Mouse (Mus musculus): ENCODE results near the gene Ttbk2.
A peak's percentile ranks its signal among the peaks of the same experiment; 100 is the strongest.

Gene Ttbk2

GRCm38 (mm10) chr2:120745496-120745895 is 104.9 kb downstream of the Ttbk2 start:
- DNase-seq (ENCODE audit: low spot score), result no peak

GRCm38 (mm10) chr2:120731877-120732530 is 118.4 kb downstream of the Ttbk2 start:
- DNase-seq (ENCODE audit: low spot score), result no peak

GRCm38 (mm10) chr2:120731167-120731862 is 119.1 kb downstream of the Ttbk2 start:
- DNase-seq (ENCODE audit: low spot score), result peak; percentile 96

- DNase-seq (ENCODE audit: low spot score), result no peak
Observed at GRCm38 (mm10) chr2:120730639-120731166, 119.7 kb downstream of the Ttbk2 start.

- DNase-seq (ENCODE audit: low spot score), result peak; percentile 20
Observed at GRCm38 (mm10) chr2:120729775-120730585, 120.4 kb downstream of the Ttbk2 start.

- no peak for DNase-seq (ENCODE audit: low spot score)
Observed at GRCm38 (mm10) chr2:120724176-120724575, 126.2 kb downstream of the Ttbk2 start.

GRCm38 (mm10) chr2:120723621-120724020 is 126.8 kb downstream of the Ttbk2 start:
- DNase-seq (ENCODE audit: low spot score), result no peak

- DNase-seq (ENCODE audit: low spot score), result no peak
Observed at GRCm38 (mm10) chr2:120722491-120722890, 127.9 kb downstream of the Ttbk2 start.

GRCm38 (mm10) chr2:120721911-120722310 is 128.5 kb downstream of the Ttbk2 start:
- DNase-seq (ENCODE audit: low spot score), result no peak

- no peak for DNase-seq (ENCODE audit: low spot score)
Observed at GRCm38 (mm10) chr2:120720821-120721220, 129.6 kb downstream of the Ttbk2 start.

- DNase-seq (ENCODE audit: low spot score), result no peak
Observed at GRCm38 (mm10) chr2:120718496-120718895, 131.9 kb downstream of the Ttbk2 start.

- no peak for DNase-seq (ENCODE audit: low spot score)
Observed at GRCm38 (mm10) chr2:120713441-120713840, 137.0 kb downstream of the Ttbk2 start.

GRCm38 (mm10) chr2:120710948-120711347 is 139.5 kb downstream of the Ttbk2 start:
- no peak for DNase-seq (ENCODE audit: low spot score)

- DNase-seq (ENCODE audit: low spot score), result no peak
Observed at GRCm38 (mm10) chr2:120710154-120710553, 140.2 kb downstream of the Ttbk2 start.

GRCm38 (mm10) chr2:120707041-120707440 is 143.4 kb downstream of the Ttbk2 start:
- DNase-seq (ENCODE audit: low spot score), result no peak

- DNase-seq (ENCODE audit: low spot score), result no peak
Observed at GRCm38 (mm10) chr2:120702675-120703074, 147.7 kb downstream of the Ttbk2 start.

- no peak for DNase-seq (ENCODE audit: low spot score)
Observed at GRCm38 (mm10) chr2:120700379-120700885, 150.0 kb downstream of the Ttbk2 start.

GRCm38 (mm10) chr2:120697767-120698166 is 152.6 kb downstream of the Ttbk2 start:
- no peak for DNase-seq (ENCODE audit: low spot score)

Measured in retina, embryonic 14.5 days (tissue).